Mouse (Mus musculus) neutrophil, adult 65 days (primary cell): ENCODE results near the gene Pdcd11. TPM values are rescaled to one million over a fixed set of nuclear protein-coding genes. Genes with fewer than 3 reads are reported as not detected.

Source experiments
- total RNA-seq: library from RNA; stranded (reverse); gene quantifications from 2 replicates; pipeline ENCODE4 v1.2.4, GENCODE M21; 2023

Gene Pdcd11
- total RNA-seq = 6.5 and 8.8 TPM in 2 replicates

DNA sequence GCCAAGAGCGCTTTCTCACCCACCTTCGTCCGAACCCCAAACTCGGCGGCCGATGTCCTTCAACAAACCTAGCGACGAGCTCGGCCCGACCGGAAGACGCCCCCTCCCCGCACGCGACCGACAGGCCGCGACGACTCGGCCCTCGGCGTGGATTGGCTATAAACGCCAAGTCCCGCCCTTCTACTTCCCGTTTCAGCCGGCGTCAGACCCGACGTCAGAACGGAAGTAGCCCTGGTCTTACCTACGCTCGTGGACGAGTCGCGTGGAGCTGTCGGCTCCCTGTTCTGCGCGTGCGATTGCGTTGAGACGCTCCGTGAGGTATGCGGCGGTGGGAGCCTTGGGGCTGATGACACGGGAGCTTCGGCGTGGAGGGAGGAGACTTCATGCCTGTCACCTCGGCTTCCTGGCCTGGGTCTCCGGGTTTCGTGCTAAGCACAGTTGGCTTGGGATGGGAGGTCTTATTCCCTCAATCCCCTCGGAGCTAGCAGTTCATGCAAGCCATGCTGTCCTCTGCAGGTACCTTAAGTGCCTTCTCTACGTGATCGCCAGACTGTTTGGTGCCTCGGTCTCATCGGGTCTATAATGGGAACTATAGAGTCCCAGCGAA, at the start of gene Pdcd11, which contains the start of gene Usmg5:
TSS of gene Pdcd11 (plus strand) at position 219 of the 607 bp plus-strand sequence.
TSS of gene Usmg5 (minus strand) at position 98 of the 607 bp plus-strand sequence.

GRCm38 (mm10) chr19:47050271-47051032, 40.1 kb upstream of the Pdcd11 start, which contains the start of gene Pcgf6:
Gene Pcgf6 (minus strand): TSS chr19:47050906.

GRCm38 (mm10) chr19:47067096-47067882, 23.3 kb upstream of the Pdcd11 start, which contains the start of gene Taf5:
Gene Taf5 (plus strand): TSS chr19:47067746.

DNA sequence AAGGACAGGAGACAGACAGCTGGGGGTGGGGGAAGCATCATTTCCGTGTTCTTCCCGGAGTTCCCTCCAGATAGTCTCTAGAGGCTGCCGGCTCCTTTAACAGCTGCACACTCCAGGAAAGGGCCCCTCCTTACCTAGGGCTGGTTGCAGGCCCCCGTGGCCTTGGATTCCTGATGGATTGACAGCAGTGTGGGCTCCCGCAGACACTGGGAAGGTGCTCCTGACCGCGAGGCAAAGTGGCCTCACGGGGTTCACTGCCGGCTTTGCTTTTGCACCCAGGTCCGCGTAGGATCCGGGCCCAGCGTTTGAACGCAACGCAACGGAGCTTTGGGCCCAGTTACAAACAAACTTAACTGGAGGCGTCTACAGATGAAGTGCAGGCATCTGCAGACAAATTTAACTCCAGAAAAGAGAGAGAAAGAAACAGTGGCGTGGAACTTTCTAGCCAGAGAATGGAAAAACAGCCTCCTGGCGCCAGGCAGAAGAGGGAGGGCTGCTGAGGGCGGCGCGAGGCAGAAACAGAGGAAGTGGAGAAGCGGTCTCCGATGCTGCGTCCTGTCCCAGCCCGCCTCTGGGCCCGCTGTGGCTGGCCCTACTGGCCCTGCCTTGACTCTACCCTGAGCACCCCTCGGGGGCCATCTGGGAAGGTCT, 47.3 kb downstream of the Pdcd11 start, which contains the start of gene Calhm2:
TSS of gene Calhm2 (minus strand) at position 524 of the 651 bp plus-strand sequence.

GRCm38 (mm10) chr19:47144154-47144553, 53.6 kb downstream of the Pdcd11 start, which contains the start of gene Calhm1:
Gene Calhm1 (minus strand): TSS chr19:47144254.

GRCm38 (mm10) chr19:47157664-47158063, 67.1 kb downstream of the Pdcd11 start, which contains the start of gene Calhm3:
Gene Calhm3 (minus strand): TSS chr19:47157764.

GRCm38 (mm10) chr19:47178431-47179271, 88.1 kb downstream of the Pdcd11 start, which contains the start of gene Neurl1a:
Gene Neurl1a (plus strand): TSS chr19:47178820.

Other genes starting within 250 kb of the Pdcd11 start
- gene Ina, start 76.1 kb upstream of the Pdcd11 start, total RNA-seq = not detected in 2 replicates
- gene Nt5c2, start 75.6 kb upstream of the Pdcd11 start, total RNA-seq = 94.5 and 127 TPM in 2 replicates
- 0.63 and 1.5 TPM in 2 replicates for gene Pcgf6, start 39.9 kb upstream of the Pdcd11 start, total RNA-seq
- gene Taf5, start 23.0 kb upstream of the Pdcd11 start, total RNA-seq = 8.3 and 10.1 TPM in 2 replicates
- 83.9 and 142 TPM in 2 replicates for gene Usmg5, start 121 bp upstream of the Pdcd11 start, total RNA-seq
- 4.6 and 5.4 TPM in 2 replicates for gene Calhm2, start 47.5 kb downstream of the Pdcd11 start, total RNA-seq
- not detected in 2 replicates for gene Calhm1, start 53.5 kb downstream of the Pdcd11 start, total RNA-seq
- not detected in 2 replicates for gene Calhm3, start 67.0 kb downstream of the Pdcd11 start, total RNA-seq
- gene Neurl1a, start 88.1 kb downstream of the Pdcd11 start, total RNA-seq = 0.32 TPM in 1 of 2 replicates, not detected in the other